Mouse (Mus musculus): ENCODE measurements around the gene Abcd3. TPM values are rescaled to one million over a fixed set of nuclear protein-coding genes. Genes with fewer than 3 reads are reported as not detected.

Gene Abcd3
- total RNA-seq, 2 experiments from 2014 or later: 55.7 to 55.8 TPM

DNA sequence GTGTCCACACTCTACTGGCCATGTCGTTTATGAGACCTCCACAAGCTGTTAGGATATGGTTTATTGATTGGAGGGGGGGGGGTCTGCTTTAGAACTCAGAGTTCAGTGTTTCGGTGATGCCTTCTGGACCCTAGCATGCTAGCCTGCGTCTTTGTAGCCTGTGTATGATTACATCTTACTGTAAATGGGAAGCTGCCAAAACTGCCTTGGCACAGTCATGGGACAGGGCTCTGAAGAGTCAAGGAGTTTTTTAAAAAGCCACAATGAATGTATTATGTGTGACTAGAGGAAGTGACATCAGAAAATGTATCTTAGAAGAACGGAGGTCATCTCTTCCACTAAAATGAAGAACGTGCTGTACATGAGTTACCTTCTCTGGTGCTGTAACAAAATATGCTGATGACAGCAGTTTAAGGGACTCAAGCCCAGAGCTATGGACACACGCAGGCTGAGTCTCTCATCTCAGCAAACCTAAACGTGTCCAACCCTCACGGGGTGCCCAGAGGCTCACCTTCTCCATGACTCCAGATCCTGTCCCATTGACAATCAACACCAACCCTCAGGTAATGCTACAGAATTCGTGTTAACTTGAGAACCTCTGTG, 26.4 kb upstream of the Abcd3 start:
- DNase-seq (ENCODE audit: low spot score in 2 of 2): no peak
- no peak overlapping the region for H3K27ac ChIP-seq
- no peak for TF ChIP-seq CTCF (conservative IDR thresholded peaks at IDR 0.05)
- no peak overlapping the region for H3K4me3 ChIP-seq

DNA sequence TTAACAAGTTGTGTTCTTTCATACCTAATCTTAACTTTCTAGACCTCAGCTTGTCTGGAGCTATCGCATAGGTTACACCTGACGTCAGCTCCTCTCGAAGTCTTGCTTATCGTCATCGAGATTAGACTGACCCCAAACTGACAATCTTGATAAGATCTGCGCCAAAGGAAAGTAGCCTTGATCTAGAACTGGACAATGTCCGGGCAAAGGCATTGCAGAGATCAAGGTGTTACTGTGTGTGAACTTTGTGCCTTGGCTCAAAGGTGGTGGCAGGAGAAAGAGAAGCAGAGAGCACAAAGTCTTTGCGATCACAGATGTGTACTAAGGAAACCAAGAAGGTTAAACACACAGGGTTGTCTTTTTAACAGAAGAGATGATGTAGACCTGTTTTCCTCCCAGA, 25.2 kb upstream of the Abcd3 start:
- Histone ChIP-seq H3K4me3 (no peak overlapping the region), H3K27ac (no peak overlapping the region)
- DNase-seq (ENCODE audit: low spot score in 2 of 2): no peak
- TF ChIP-seq CTCF (conservative IDR thresholded peaks at IDR 0.05): no peak

DNA sequence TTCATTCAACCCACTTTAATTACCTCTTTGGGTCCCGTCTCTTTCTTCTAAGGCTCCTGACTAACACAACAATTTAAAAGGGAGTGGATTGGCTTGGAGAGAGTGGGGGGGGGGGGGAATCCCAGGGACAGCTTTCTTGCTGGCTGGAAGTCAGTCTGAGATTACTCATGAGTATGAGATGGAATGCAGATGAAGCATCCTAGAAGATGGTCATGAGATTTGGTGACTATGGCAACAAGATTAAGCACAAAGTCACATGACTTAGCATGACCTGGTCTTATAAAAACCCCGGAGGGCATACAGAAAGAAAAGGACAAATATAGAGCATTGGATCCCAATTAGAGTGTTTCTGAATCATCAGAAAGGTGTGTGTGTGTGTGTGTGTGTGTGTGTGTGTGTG, 19.6 kb upstream of the Abcd3 start:
- Histone ChIP-seq H3K27ac (no peak overlapping the region), H3K4me3 (no peak overlapping the region)
- TF ChIP-seq CTCF (conservative IDR thresholded peaks at IDR 0.05): no peak
- DNase-seq (ENCODE audit: low spot score in 2 of 2): no peak

DNA sequence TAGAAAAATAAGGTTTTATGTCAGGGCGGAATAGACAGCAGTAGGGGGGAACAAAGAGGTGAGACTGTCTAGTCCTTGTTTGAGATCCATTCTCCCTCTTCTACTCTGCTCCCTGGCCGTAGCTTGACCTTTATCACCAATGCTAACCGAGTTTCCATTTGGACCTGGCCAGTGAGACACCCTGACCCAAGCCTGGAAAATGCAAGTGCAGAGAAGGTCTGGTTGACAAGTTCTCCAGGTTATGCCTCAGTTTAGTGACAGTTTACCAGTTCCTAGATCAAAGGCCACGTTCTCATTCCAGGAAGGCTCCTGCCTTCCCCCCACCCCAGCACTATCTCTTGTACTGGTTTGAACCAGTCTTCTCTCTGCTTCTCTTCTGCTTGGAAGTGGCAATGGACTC, 19.1 kb upstream of the Abcd3 start:
- no peak for TF ChIP-seq CTCF (conservative IDR thresholded peaks at IDR 0.05)
- H3K4me3 ChIP-seq: no peak overlapping the region
- no peak overlapping the region for H3K27ac ChIP-seq
- DNase-seq (ENCODE audit: low spot score in 2 of 2): no peak

DNA sequence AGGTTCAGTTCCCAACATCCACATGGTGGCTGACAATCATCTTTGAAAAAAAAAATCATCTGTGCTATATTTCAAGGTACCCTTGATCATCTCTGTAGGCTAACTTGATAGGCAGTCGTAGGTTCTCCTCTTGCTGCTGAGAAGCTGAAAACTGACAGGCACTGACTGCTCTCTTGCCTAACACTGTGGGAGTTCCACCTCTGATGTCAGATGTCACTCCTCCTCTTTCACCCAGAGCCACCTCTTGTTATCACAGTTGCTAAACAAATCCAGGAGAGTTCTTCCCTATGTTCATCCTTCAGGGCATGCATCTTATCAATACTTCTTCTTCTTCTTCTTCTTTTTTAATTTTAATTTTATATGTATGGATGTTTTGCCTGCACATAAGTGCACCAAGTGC, 10.0 kb upstream of the Abcd3 start:
- H3K4me3 ChIP-seq: no peak overlapping the region
- no peak overlapping the region for H3K27ac ChIP-seq
- no peak for TF ChIP-seq CTCF (conservative IDR thresholded peaks at IDR 0.05)
- DNase-seq (ENCODE audit: low spot score in 2 of 2): no peak

DNA sequence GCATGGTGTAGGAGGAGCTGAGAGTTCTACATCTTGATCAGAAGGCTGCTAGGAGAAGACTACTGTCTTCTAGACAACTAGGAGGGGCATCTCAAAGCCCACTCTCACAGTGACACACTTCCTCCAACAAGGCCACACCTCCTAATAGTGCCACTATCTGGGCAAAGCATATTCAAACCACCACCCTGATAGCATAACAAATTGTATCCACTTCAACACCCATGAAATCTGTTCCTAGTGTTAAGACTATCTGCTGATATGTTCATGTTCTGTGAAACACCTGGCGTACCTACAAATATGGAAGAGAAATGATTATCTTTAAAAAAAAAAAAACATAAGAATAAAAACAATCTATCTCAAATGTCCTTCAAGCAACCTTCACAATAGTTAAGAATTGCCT, 9.2 kb upstream of the Abcd3 start:
- H3K27ac ChIP-seq: no peak overlapping the region
- TF ChIP-seq CTCF (conservative IDR thresholded peaks at IDR 0.05): no peak
- H3K4me3 ChIP-seq: no peak overlapping the region
- no peak for DNase-seq (ENCODE audit: low spot score in 2 of 2)

DNA sequence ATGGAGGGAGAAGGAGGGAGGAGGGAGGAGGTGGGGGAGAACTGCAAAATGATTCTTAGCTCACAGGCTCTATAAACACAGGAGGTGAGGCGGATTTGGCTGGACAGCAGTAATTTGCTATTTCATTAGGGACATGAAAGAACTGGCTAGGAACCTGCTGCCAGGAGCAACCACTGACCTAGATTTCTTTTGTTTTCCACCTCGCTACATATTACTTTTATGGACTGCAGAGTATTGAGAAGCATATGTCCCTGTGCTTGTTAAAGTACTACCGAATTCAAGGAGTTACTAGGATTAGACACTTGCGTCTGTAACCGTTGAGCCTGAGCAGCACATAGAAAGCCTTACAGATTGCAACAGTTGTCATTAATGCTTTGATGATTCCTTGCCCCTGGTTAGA, 7.5 kb upstream of the Abcd3 start:
- no peak for DNase-seq (ENCODE audit: low spot score in 2 of 2)
- TF ChIP-seq CTCF (conservative IDR thresholded peaks at IDR 0.05): no peak
- Histone ChIP-seq H3K27ac (no peak overlapping the region), H3K4me3 (no peak overlapping the region)

DNA sequence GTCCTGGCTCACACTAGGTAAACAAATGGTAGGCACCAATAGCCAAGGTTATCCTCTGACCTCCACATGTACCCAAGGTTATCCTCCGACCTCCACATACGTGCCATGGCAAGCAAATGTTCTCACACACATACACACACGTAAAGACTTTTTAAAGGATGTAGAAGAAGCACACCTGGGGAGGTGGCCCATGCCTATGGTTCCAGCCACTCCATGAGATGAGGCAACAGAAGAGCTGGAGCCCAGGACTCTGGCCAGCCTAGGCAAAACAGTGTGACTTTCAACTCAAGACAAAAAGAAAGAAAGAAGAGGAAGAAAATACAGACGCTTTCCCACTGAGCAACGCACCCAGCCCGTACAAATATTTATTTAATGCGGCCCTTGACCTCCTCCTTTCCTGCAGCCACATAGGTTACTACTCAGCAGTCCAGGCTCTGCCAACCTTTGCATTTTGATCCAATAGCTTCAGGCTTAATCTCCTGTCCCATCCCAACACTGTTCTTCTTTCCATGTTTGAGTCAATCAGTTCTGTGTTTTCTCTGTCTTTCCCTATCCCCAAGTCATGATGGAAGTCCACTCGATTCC, 6.5 kb upstream of the Abcd3 start:
- no peak for TF ChIP-seq CTCF (conservative IDR thresholded peaks at IDR 0.05)
- H3K27ac ChIP-seq: no peak overlapping the region
- no peak for DNase-seq (ENCODE audit: low spot score in 2 of 2)
- H3K4me3 ChIP-seq: no peak overlapping the region

DNA sequence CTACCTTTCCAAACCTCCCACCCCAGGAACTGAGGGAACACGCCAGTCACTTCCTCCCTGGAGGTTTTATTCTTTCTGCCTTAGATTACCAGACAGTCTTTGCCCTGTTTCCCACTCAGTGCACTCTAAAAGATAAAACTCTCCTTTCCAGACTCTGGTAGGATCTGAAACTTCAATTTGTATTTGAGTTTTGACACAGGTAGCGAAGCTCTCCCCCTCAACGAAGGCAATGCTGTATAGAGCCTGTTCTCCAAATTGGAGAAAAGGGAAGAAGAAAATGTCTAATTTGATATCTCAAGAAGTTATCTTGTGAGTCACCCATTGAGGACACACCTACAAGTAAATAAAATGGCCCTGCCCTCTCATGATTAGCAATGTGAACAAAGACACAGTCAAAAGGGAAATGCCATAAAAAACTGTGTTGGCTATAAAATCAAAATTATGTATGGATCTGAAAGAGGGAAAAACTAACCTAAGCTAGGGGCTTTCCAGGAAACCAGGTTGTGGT, 4.6 kb upstream of the Abcd3 start:
- no peak for TF ChIP-seq CTCF (conservative IDR thresholded peaks at IDR 0.05)
- Histone ChIP-seq H3K4me3 (no peak overlapping the region), H3K27ac (no peak overlapping the region)
- DNase-seq (ENCODE audit: low spot score in 2 of 2): no peak

DNA sequence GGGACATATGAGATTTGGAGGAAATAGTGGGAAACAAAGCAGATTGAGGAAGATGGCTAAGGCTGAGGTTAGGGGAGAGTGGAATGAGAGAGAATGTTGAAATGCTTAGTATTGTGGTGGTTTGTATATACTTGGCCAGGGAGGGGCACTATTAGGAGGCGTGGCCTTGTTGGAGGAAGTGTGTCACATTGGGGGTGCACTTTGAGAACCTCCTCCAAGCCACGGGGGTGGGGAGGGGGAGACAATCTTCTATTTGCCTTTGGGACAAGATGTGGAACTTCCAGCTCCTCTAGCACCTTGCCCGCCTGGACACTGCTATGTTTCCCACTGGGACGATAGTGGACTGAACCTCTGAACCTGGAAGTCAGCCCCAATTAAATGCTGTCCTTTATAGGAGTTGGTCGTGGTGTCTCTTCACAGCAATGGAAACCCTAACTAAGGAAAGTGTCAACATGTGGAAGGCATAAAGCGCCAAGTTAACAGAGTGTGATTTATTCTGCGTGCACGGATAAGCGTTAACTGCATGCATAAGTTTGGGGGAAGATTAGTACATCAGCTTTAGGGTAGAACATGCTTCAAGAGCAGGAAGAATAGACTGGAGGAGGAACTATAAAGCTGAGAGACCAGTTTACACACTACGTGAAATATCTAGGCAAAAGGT, 3.8 kb upstream of the Abcd3 start:
- no peak for DNase-seq (ENCODE audit: low spot score in 2 of 2)
- H3K4me3 ChIP-seq: no peak overlapping the region
- TF ChIP-seq CTCF (conservative IDR thresholded peaks at IDR 0.05): no peak

DNA sequence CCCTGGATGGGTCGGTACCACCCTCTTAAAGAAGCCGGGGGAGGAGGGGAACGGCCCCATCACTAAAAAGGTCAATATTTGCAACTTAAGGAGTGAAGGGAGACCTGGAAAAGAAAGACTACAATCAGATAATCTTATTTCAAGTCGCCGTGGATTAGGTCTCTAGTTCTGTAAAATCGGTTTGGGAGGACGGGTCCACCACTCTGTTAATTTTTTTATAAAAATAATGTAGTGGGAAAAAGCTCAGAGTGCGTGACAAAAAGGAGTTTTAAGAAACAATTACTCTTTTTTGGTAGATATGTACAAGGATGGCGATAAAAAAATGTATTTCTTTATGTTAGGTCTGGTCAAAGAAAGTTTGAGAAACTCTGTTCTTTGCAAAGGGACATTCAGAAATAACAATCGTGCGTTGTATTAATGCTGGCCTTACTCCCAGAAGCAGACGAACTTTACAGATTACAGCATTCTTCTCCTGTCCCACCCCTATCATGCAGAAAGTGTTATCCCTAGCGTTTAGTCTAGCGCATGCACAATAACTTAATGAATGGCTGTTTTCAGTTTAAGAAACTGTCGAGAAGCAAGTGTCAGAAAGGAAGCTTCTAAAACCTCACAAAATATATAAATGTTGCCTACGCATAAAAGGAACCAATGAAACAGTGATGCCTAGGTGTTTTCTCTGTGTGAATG, 590 bp upstream of the Abcd3 start:
- peak overlapping the region; percentile 90 for H3K4me3 ChIP-seq
- no peak for DNase-seq (ENCODE audit: low spot score in 2 of 2)
- TF ChIP-seq CTCF (conservative IDR thresholded peaks at IDR 0.05): no peak
- peak overlapping the region; percentile 98 for H3K27ac ChIP-seq

More for the DNA sequence above, 3.8 kb upstream of the Abcd3 start:
- no peak overlapping the region for H3K27ac ChIP-seq

DNA sequence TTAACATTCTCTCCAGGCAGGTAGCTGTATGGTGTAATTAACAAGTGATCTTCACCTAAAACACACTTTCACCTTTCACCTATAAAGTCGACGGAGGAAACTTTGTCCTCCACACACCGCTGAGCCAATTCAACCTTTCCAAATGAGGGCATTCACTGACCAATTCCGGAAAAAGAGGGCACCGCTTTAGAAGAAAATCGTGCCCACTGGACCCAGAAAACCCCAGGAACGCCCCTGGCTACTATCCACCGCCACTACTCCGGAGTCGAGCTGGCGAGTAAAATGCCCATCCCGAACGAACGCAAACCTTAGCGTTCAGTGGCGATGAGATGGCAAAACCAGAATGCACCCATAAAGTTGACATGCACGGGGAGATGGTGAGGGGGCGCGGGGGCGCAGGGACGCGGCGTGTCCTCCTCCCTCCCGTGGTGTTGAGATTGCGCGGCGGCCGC, 663 bp downstream of the Abcd3 start:
- peak overlapping the region; percentile 98 for H3K27ac ChIP-seq
- peak overlapping the region; percentile 90 for H3K4me3 ChIP-seq
- TF ChIP-seq CTCF (conservative IDR thresholded peaks at IDR 0.05): peak; percentile 2
- DNase-seq (ENCODE audit: low spot score in 2 of 2): no peak

DNA sequence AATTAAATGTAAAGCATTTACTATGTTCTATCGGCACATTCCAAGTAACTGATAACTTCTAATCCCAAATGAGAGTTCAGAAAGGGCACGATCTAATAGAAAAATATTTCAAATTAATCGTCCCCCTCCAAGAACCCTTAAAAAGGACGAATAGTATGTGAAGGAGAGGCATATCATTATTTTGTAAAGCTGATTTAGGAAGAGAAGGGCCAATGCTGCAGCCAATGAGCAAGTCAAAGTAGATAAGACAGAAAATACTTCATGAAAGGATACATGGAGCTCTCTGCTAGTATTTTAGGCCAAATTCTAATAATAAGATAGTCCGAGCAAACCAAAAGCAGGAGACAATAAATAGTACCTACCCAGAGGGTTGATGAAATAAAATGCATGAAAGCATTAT, 1.3 kb downstream of the Abcd3 start:
- Histone ChIP-seq H3K27ac (peak overlapping the region; percentile 98), H3K4me3 (peak overlapping the region; percentile 90)
- no peak for TF ChIP-seq CTCF (conservative IDR thresholded peaks at IDR 0.05)
- DNase-seq (ENCODE audit: low spot score in 2 of 2): no peak
